Mouse (Mus musculus) liver, adult 2 months (tissue): ENCODE results near the gene Ddx6. TPM values are rescaled to one million over a fixed set of nuclear protein-coding genes. Genes with fewer than 3 reads are reported as not detected.

Experiments
- DNase-seq: peaks from one replicate; pipeline ENCODE4 v3.0.0-alpha.2; 2011; ENCODE audit warnings: low read depth, low spot score; ENCODE audit errors: extremely low read depth
- H3K27ac ChIP-seq: fragments of 200-500 bp; replicated peaks from 2 replicates; pipeline ENCODE4 v1.5.1; 2012; ENCODE audit warnings: low read depth, mild to moderate bottlenecking, control low read depth, inconsistent platforms, low read length; ENCODE audit not compliant: insufficient read depth
- H3K27me3 ChIP-seq: fragments of 200-500 bp; 2 replicates; pipeline ENCODE4 v1.6.1; 2012; ENCODE audit warnings: mild to moderate bottlenecking, moderate library complexity, low read length, inconsistent platforms; ENCODE audit not compliant: control insufficient read depth, insufficient read depth
- H3K36me3 ChIP-seq: fragments of 200-500 bp; 2 replicates; pipeline ENCODE4 v1.6.1; 2012; ENCODE audit warnings: low read length, inconsistent platforms; ENCODE audit not compliant: control insufficient read depth, insufficient read depth
- H3K4me1 ChIP-seq: fragments of 200-500 bp; 2 replicates; pipeline ENCODE4 v1.6.1; 2011; ENCODE audit warnings: low read length; ENCODE audit not compliant: control insufficient read depth, insufficient read depth
- H3K4me3 ChIP-seq: fragments of 200-500 bp; 2 replicates; pipeline ENCODE4 v1.5.1; 2011; ENCODE audit warnings: low read depth, mild to moderate bottlenecking, control low read depth, low read length, moderate library complexity; ENCODE audit not compliant: insufficient read depth
- H3K79me2 ChIP-seq: fragments of 200-500 bp; 2 replicates; pipeline ENCODE4 v1.6.1; 2012; ENCODE audit warnings: inconsistent platforms, mild to moderate bottlenecking, low read length, moderate library complexity; ENCODE audit not compliant: control insufficient read depth, insufficient read depth
- H3K9ac ChIP-seq: fragments of 200-500 bp; 2 replicates; pipeline ENCODE4 v1.6.1; 2012; ENCODE audit warnings: low read depth, mild to moderate bottlenecking, control low read depth, inconsistent platforms, low read length
- CTCF ChIP-seq: fragments of 200-500 bp; IDR thresholded peaks from 2 replicates; pipeline ENCODE4 v1.5.1; 2011; ENCODE audit warnings: low read depth, low read length, control low read depth
- POLR2A ChIP-seq: fragments of 200-500 bp; IDR thresholded peaks from 2 replicates; pipeline ENCODE4 v1.6.1; 2011; ENCODE audit warnings: low read length, control low read depth; ENCODE audit not compliant: insufficient read depth; ENCODE audit errors: extremely low read depth
- WGBS: fragments of 180-500 bp; shearing (Covaris S2); methylation state at CpG from one replicate; pipeline ENCODE4 v1.1.7; 2018; 5-methylcytosine and 5-hydroxymethylcytosine counted together
- polyA plus RNA-seq: library from polyadenylated mRNA; depleted of rRNA; stranded (reverse); fragments of >200 nt; gene quantifications from 2 replicates; pipeline ENCODE4 v1.2.3, GENCODE M21; 2012
- total RNA-seq: library from RNA; depleted of rRNA; stranded (reverse); fragments of >200 nt; gene quantifications from 2 replicates; pipeline ENCODE4 v1.2.3, GENCODE M21; 2014

Ddx6 gene
- total and polyA plus RNA-seq, 2 experiments, result 8.8 to 58.7 TPM

DNA sequence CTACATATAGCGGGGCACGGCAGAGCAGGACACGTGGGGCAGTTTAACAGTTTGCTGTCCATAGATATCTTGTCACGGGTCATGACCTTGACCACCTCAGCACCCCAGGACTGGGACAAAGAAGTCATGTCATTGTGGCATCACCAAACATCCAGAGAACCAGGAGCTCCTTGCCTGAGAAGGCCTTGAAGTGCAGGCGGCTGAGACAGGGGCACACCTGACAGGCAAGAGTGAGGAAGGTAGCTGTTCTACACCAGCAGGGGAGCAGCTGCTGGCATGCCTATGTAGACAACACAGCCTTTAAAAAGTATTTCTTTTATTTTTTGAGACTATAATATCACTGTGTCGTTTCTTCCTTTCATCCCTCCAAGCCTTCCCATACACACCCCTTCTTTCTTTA is 41.7 kb downstream of the Ddx6 start:
- Histone ChIP-seq H3K27me3 (no peaks in the 10 kb centered on the region), H3K27ac (no peak overlapping the region), H3K36me3 (no peaks in the 10 kb centered on the region), H3K4me1 (no peaks in the 10 kb centered on the region), H3K9ac (no peak overlapping the region), H3K79me2 (no peaks in the 10 kb centered on the region), H3K4me3 (no peak overlapping the region)
- WGBS, result 86% methylated on average over 6 of the region's 6 CpGs
- TF ChIP-seq POLR2A (no peak), CTCF (no peak)
- no peak for DNase-seq

DNA sequence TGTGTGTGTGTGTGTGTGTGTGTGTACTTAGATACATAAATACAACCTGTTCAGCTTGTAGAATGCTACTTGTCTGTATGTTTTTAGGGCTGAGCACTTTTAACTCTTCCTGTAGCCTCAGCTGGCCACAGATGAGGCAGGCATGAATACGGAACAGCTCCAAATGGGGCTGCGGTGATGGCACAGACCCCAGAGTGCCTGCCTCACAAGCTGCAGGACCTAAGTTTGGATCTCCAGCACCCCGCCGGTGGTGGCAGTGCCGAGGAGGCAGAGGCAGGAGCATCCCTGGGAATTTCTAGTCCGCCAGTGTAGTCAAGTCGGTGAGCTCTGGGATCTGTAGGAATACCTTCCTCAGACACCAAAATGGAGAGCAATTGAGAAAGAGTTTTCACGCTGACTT is 42.3 kb downstream of the Ddx6 start:
- TF ChIP-seq CTCF (no peak), POLR2A (no peak)
- no peaks in the 10 kb centered on the region for H3K4me1 ChIP-seq
- 93% methylated on average over 8 of the region's 8 CpGs for WGBS
- H3K9ac ChIP-seq, result no peak overlapping the region
- H3K36me3 ChIP-seq, result no peaks in the 10 kb centered on the region
- H3K4me3 ChIP-seq, result no peak overlapping the region
- H3K27ac ChIP-seq, result no peak overlapping the region
- no peaks in the 10 kb centered on the region for H3K27me3 ChIP-seq
- H3K79me2 ChIP-seq, result no peaks in the 10 kb centered on the region
- DNase-seq, result no peak

- no peak for TF ChIP-seq POLR2A
- TF ChIP-seq CTCF, result no peak
- Histone ChIP-seq H3K36me3 (no peaks in the 10 kb centered on the region), H3K4me3 (no peak overlapping the region), H3K79me2 (no peaks in the 10 kb centered on the region), H3K27me3 (no peaks in the 10 kb centered on the region), H3K4me1 (no peaks in the 10 kb centered on the region), H3K9ac (no peak overlapping the region), H3K27ac (no peak overlapping the region)
- DNase-seq, result no peak
- 90% methylated on average over 4 of the region's 4 CpGs for WGBS
Measured at GRCm38 (mm10) chr9:44647656-44648055, 43.0 kb downstream of the Ddx6 start.

- no peak for TF ChIP-seq POLR2A
- TF ChIP-seq CTCF, result no peak
- Histone ChIP-seq H3K27ac (no peak overlapping the region), H3K36me3 (no peaks in the 10 kb centered on the region), H3K9ac (no peak overlapping the region), H3K79me2 (no peaks in the 10 kb centered on the region), H3K4me1 (no peaks in the 10 kb centered on the region), H3K27me3 (no peaks in the 10 kb centered on the region), H3K4me3 (no peak overlapping the region)
- 88% methylated on average over 7 of the region's 7 CpGs for WGBS
- no peak for DNase-seq
Measured at GRCm38 (mm10) chr9:44648881-44649281, 44.2 kb downstream of the Ddx6 start.

- DNase-seq, result no peak
- TF ChIP-seq POLR2A, result no peak
- peak; percentile 91 for TF ChIP-seq CTCF
- H3K9ac ChIP-seq, result no peak overlapping the region
- no peaks in the 10 kb centered on the region for H3K36me3 ChIP-seq
- no peak overlapping the region for H3K4me3 ChIP-seq
- H3K4me1 ChIP-seq, result no peaks in the 10 kb centered on the region
- WGBS, result 13% methylated on average over 8 of the region's 8 CpGs
- H3K27ac ChIP-seq, result no peak overlapping the region
- H3K27me3 ChIP-seq, result no peaks in the 10 kb centered on the region
- H3K79me2 ChIP-seq, result no peaks in the 10 kb centered on the region
Measured at GRCm38 (mm10) chr9:44652027-44652426, 47.3 kb downstream of the Ddx6 start.

- Histone ChIP-seq H3K4me1 (no peaks in the 10 kb centered on the region), H3K4me3 (no peak overlapping the region), H3K27ac (no peak overlapping the region), H3K36me3 (no peaks in the 10 kb centered on the region), H3K9ac (no peak overlapping the region), H3K27me3 (no peaks in the 10 kb centered on the region), H3K79me2 (no peaks in the 10 kb centered on the region)
- DNase-seq, result no peak
- 83% methylated on average over 4 of the region's 4 CpGs for WGBS
- no peak for TF ChIP-seq CTCF
- TF ChIP-seq POLR2A, result no peak
Measured at GRCm38 (mm10) chr9:44653896-44654295, 49.2 kb downstream of the Ddx6 start.
